Mouse (Mus musculus) hindbrain, embryonic 16.5 days (tissue): Measurements from ENCODE around the gene Cfap70. TPM values are rescaled to one million over a fixed set of nuclear protein-coding genes. Genes with fewer than 3 reads are reported as not detected.

ENCODE experiments used
- ATAC-seq: fragments of 200-750 bp; cut with Nextera tagmentation; 2 replicates; pipeline ENCODE4 v1.8.0; 2017; ENCODE audit warnings: moderate TSS enrichment, moderate library complexity
- H3K27ac ChIP-seq: fragments of 300-500 bp; sonication (generic); 2 replicates; pipeline ENCODE4 v1.5.1; 2014; ENCODE audit warnings: low read depth, mild to moderate bottlenecking, control low read depth, low read length, moderate library complexity
- H3K27me3 ChIP-seq: fragments of 300-500 bp; sonication (generic); replicated peaks from 2 replicates; pipeline ENCODE4 v1.6.1; 2014; ENCODE audit warnings: low read length; ENCODE audit not compliant: control insufficient read depth, insufficient read depth
- H3K36me3 ChIP-seq: fragments of 300-500 bp; sonication (generic); 2 replicates; pipeline ENCODE4 v1.6.1; 2014; ENCODE audit warnings: mild to moderate bottlenecking, low read length, moderate library complexity, mixed read lengths; ENCODE audit not compliant: control insufficient read depth, insufficient read depth
- H3K4me1 ChIP-seq: fragments of 300-500 bp; sonication (generic); 2 replicates; pipeline ENCODE4 v1.6.1; 2014; ENCODE audit warnings: low read depth, low read length; ENCODE audit not compliant: control insufficient read depth, insufficient read depth
- H3K4me2 ChIP-seq: fragments of 300-500 bp; sonication (generic); 2 replicates; pipeline ENCODE4 v1.6.1; 2014; ENCODE audit warnings: mild to moderate bottlenecking, low read length, control low read depth, moderate library complexity
- H3K4me3 ChIP-seq: fragments of 300-500 bp; sonication (generic); 2 replicates; pipeline ENCODE4 v1.5.1; 2014; ENCODE audit warnings: mild to moderate bottlenecking, low read length, control low read depth, moderate library complexity
- H3K9ac ChIP-seq: fragments of 300-500 bp; sonication (generic); 2 replicates; pipeline ENCODE4 v1.6.1; 2014; ENCODE audit warnings: low read depth, mild to moderate bottlenecking, control low read depth, low read length, moderate library complexity
- H3K9me3 ChIP-seq: fragments of 300-500 bp; sonication (generic); 2 replicates; pipeline ENCODE4 v1.6.1; 2014; ENCODE audit warnings: mild to moderate bottlenecking, low read length, moderate library complexity; ENCODE audit not compliant: control insufficient read depth
- WGBS: fragments of 180-500 bp; shearing (Covaris S2); extraction: QIAGEN DNeasy Blood & Tissue Kit; methylation state at CpG from one replicate; pipeline ENCODE4 v1.1.7; 2014; 5-methylcytosine and 5-hydroxymethylcytosine counted together
- polyA plus RNA-seq: library from polyadenylated mRNA; unstranded; fragments of >200 nt; fragmentation: Nextera tagmentation; extraction: Ambion mirVana; gene quantifications from 2 replicates; pipeline ENCODE4 v1.2.1, GENCODE M21; 2015

Cfap70 gene
- 1.2 and 1.9 TPM in 2 replicates for polyA plus RNA-seq

DNA sequence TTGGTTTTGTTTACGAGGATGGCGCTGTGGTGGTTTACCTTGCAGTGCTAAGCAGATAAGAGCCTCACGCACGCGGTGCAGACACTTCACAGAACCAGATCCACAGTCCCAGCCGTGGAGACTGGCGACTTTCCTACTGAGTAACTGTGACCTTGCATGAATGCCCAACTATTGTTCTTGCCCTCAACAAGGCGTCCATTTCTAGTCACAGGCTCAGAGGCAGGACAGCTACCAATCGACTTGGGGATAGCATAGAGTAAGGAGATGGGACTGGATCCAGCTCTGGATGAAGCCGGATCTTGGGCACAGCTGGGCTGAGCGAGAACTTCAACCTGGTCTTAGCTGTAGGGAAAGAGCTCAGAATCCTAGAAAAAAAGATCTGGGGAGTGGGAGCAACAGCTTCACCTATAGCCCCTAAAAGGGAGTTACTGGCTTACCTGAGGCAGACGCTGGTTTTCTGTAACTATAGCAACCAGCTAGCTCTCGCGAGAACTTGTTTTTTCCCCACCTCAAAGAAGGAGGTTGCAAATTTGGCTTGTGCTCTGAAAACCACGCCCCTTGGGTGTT is at the start of gene Cfap70:
Gene Cfap70 (minus strand): TSS at position 462 of the 567 bp plus-strand sequence.
- peaks cover 3% of the 10 kb centered on the region; the same call in 1 of the 2 replicates for H3K36me3 ChIP-seq
- H3K27ac ChIP-seq = no peak within 1 kb of the TSS
- peak within 1 kb of the TSS; percentile 50 for H3K4me3 ChIP-seq
- WGBS = 2% methylated on average over 15 of the region's 15 CpGs
- H3K27me3 ChIP-seq = no peaks in the 10 kb centered on the region
- peak within 1 kb of the TSS; percentile 80 for H3K4me2 ChIP-seq
- ATAC-seq = peak; percentile 90
- peak within 1 kb of the TSS; percentile 47; the same call in 1 of the 2 replicates for H3K9ac ChIP-seq
- H3K9me3 ChIP-seq = no peaks in the 10 kb centered on the region
- H3K4me1 ChIP-seq = no peaks in the 10 kb centered on the region

DNA sequence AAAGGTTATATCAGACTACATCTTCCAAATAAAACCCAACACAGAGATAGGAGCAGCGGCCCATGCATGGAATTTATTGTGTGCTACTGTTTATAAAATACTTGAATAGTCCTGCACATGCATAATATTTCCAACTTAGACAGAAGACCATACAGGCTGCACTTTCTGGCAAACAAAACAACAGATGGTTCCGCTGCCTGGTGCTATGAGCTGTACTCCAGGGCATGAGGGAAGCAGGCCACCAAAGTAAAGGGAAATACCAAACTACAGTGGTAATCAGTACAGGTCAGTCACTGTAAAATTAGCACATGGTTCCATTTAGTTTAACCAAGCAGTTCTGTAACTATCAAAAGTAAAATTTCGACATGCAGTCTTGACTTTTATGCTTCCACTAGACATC is 48.0 kb upstream of the Cfap70 start:
- Histone ChIP-seq H3K4me3 (no peak overlapping the region), H3K4me2 (no peak overlapping the region), H3K9ac (no peak overlapping the region), H3K27ac (no peak overlapping the region), H3K27me3 (no peaks in the 10 kb centered on the region), H3K4me1 (no peaks in the 10 kb centered on the region), H3K36me3 (peaks cover 10% of the 10 kb centered on the region), H3K9me3 (no peaks in the 10 kb centered on the region)
- 92% methylated on average over 3 of the region's 3 CpGs for WGBS
- ATAC-seq = no peak

DNA sequence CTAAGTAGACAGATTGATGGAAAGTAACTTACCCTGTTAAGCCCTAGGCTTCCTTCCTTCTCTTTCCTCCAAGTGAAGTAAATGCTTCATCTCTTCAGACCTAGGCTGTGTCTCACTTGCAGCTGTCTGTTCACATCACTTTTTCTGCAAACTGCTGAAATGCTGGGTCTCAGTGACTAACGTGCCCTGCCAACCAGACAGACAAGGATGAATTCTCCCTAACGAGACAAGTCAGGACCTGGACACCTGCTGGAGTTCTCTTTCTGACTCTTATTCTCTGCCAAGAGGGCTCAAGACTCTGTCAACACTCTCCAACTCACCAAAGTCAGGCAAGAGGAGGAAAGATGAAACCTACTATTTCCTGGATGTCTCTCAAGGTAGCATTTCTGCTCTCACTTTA is 44.6 kb upstream of the Cfap70 start, which contains the start of gene Mss51:
Gene Mss51 (minus strand): TSS at position 299 of the 400 bp plus-strand sequence.
- Histone ChIP-seq H3K4me3 (no peak within 1 kb of the TSS), H3K9me3 (no peaks in the 10 kb centered on the region), H3K27me3 (no peaks in the 10 kb centered on the region), H3K27ac (no peak within 1 kb of the TSS), H3K9ac (no peak within 1 kb of the TSS), H3K4me1 (no peaks in the 10 kb centered on the region), H3K36me3 (peaks cover 12% of the 10 kb centered on the region), H3K4me2 (no peak within 1 kb of the TSS)
- WGBS = 69% methylated on average over 2 of the region's 2 CpGs
- no peak for ATAC-seq

DNA sequence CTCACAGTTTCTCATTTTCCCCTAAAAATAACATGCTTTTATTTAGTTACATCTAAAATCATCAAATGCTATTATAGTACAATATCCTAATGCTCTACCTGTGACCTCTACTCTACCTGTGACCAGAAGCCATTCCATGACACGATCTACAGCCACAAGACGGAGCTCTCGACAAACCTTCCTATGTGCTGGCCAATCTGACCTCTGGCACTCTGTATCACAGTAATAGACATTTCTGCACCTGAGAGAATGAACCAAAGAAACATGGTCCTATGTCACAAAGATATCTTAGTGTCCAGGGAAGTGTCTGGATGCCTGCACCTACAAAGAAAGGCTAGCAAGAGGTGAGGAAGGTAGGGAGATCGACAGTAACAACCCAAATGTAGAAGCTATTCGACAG is 34.0 kb upstream of the Cfap70 start:
- WGBS = 93% methylated on average over 5 of the region's 5 CpGs
- Histone ChIP-seq H3K27me3 (no peaks in the 10 kb centered on the region), H3K9ac (no peak overlapping the region), H3K27ac (no peak overlapping the region), H3K4me2 (no peak overlapping the region), H3K36me3 (0 out of 2 replicates have a peak, but pooled peaks cover 2% of the 10 kb centered on the region), H3K4me1 (no peaks in the 10 kb centered on the region), H3K4me3 (no peak overlapping the region), H3K9me3 (no peaks in the 10 kb centered on the region)
- ATAC-seq = no peak

DNA sequence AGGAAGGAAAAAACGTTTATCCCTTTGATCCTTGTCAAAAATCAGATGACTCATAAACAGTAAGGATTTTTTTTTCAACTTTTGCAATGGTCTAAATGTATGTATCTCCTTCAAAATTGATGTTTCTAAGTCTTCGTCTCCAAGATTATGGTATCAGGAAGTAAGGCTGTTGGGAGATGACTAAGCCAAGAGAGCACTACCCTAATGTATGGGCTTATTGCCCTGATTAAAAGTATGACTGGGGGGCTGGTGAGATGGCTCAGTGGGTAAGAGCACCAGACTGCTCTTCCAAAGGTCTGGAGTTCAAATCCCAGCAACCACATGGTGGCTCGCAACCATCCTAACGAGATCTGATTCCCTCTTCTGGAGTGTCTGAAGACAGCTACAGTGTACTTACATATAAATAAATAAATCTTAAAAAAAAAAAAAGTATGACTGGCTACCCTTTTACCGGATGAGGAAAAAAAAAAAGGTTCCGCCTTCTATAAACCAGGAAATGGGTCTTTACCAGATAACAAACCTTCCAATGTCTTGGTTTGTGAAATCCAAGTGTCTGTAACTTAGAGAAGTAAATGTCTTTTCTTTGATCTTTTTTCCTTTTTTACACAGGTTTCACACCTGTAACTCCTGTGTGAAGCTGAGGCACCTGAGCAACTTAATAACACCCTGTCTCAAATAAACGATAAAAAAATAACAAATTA is 30.2 kb upstream of the Cfap70 start:
- H3K9me3 ChIP-seq = no peaks in the 10 kb centered on the region
- H3K27ac ChIP-seq = no peak overlapping the region
- H3K27me3 ChIP-seq = no peaks in the 10 kb centered on the region
- 91% methylated on average over 7 of the region's 7 CpGs for WGBS
- no peak overlapping the region for H3K4me3 ChIP-seq
- no peak for ATAC-seq
- no peak overlapping the region for H3K4me2 ChIP-seq
- H3K36me3 ChIP-seq = 0 out of 2 replicates have a peak, but pooled peaks cover 2% of the 10 kb centered on the region
- no peak overlapping the region for H3K9ac ChIP-seq
- no peaks in the 10 kb centered on the region for H3K4me1 ChIP-seq

DNA sequence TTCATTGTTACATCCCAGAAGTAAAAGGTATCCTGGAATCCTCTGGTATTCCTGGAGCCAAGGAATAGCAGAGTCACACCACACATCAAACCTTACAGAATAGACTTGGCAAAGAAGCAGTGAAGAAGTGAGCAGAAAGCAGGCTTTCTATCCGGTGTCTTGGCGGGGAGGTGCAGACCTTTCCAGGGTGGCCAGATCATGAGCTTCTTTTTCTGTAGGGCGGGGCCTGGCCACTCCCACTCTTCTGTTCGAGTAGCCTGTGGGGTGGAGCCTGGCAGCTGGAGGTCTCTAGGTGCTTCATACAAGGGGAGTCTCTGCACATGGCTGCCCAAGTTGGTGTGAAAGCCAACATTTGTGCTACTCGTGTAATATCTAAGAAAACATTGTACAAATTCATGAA is 29.2 kb upstream of the Cfap70 start:
- Histone ChIP-seq H3K27me3 (no peaks in the 10 kb centered on the region), H3K4me2 (no peak overlapping the region), H3K27ac (no peak overlapping the region), H3K4me1 (no peaks in the 10 kb centered on the region), H3K9ac (no peak overlapping the region), H3K9me3 (no peaks in the 10 kb centered on the region), H3K36me3 (no peaks in the 10 kb centered on the region), H3K4me3 (no peak overlapping the region)
- ATAC-seq = no peak
- WGBS = 17% methylated on average over 5 of the region's 5 CpGs

DNA sequence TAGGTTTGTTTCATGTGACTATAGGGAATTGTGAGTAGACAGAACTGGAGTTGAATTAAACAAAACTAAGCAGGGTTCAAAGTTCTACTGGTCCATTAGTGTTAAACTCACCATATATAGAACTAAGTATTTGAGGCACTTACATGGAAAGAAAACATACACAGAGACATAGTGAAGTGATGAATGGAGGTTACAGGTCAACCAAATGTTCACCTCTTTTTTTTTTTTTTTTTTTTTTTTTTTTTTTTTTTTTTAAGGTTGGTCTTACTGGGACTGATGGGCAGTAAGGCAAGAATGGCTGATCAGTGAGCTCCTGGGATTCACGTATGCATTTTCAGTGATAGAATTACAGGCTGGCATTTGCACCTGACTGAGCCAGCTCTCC is 28.2 kb upstream of the Cfap70 start:
- Histone ChIP-seq H3K4me2 (peak overlapping the region; percentile 84), H3K27me3 (no peaks in the 10 kb centered on the region), H3K27ac (no peak overlapping the region), H3K9ac (peak overlapping the region; percentile 76), H3K9me3 (no peaks in the 10 kb centered on the region), H3K4me1 (no peaks in the 10 kb centered on the region), H3K4me3 (peak overlapping the region; percentile 70), H3K36me3 (no peaks in the 10 kb centered on the region)
- 62% methylated on average over 1 of the region's 1 CpGs for WGBS
- 0 out of 2 replicates have a peak, but pooled peaks have one; percentile 13 for ATAC-seq

DNA sequence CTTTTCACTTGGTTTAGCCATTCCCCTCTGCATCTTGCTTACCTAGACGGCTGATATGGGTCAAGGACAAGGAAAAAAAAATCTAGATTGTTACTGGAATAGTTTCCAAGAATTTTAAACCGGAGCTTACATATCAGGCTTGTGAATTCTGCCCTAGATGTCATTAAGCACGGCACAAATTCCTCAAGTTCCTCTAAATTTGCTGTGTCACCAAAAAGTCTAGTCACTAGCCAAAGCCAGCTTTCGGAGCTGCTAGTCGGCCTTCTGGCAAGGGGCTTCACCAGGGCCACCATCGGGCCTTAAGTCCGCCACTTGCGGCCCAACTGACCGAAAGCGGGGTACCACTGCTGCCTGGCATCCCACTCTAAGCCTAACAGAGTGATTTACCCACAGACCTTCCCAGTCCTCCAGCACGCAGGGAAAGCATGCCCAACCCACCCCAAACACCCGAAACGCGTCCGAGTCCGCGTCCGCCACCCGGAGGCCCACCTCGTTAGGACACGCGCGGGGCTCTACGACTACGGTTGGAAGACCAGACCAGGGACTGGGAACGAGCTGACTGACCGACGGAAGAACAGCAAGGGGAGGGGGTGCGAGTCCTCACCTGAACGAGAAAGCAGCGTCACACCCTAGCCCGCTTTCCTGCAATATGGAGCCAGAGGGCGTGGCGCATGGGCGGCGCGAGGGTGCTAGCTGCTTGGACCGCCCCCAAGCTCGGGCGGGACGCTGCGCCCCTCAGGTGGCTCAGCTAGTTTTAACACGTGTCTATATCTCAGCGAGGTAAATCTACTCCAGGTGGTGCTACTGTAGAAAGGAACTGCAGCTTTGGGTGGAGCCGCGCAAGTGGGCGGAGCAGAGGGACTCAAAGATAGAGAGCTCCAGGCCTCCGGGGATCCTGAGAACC is 27.5 kb upstream of the Cfap70 start, which contains the start of gene Anxa7:
Gene Anxa7 (minus strand): TSS at position 843 of the 904 bp plus-strand sequence.
- peak within 1 kb of the TSS; percentile 49; the same call in 1 of the 2 replicates for H3K27ac ChIP-seq
- WGBS = 2% methylated on average over 46 of the region's 48 CpGs

More for the DNA sequence above, 27.5 kb upstream of the Cfap70 start, which contains the start of gene Anxa7:
- Histone ChIP-seq H3K4me2 (peak within 1 kb of the TSS; percentile 84), H3K36me3 (no peaks in the 10 kb centered on the region), H3K9ac (peak within 1 kb of the TSS; percentile 76), H3K4me1 (no peaks in the 10 kb centered on the region), H3K9me3 (no peaks in the 10 kb centered on the region), H3K27me3 (no peaks in the 10 kb centered on the region), H3K4me3 (peak within 1 kb of the TSS; percentile 70)
- peak; percentile 91 for ATAC-seq
